Mouse (Mus musculus) right cerebral cortex, postnatal 25 days (tissue): Measurements from ENCODE around the gene Hdac4.

Source experiments
- DNase-seq: peaks from one replicate; pipeline ENCODE4 v3.0.0; 2022

The Hdac4 gene

DNA sequence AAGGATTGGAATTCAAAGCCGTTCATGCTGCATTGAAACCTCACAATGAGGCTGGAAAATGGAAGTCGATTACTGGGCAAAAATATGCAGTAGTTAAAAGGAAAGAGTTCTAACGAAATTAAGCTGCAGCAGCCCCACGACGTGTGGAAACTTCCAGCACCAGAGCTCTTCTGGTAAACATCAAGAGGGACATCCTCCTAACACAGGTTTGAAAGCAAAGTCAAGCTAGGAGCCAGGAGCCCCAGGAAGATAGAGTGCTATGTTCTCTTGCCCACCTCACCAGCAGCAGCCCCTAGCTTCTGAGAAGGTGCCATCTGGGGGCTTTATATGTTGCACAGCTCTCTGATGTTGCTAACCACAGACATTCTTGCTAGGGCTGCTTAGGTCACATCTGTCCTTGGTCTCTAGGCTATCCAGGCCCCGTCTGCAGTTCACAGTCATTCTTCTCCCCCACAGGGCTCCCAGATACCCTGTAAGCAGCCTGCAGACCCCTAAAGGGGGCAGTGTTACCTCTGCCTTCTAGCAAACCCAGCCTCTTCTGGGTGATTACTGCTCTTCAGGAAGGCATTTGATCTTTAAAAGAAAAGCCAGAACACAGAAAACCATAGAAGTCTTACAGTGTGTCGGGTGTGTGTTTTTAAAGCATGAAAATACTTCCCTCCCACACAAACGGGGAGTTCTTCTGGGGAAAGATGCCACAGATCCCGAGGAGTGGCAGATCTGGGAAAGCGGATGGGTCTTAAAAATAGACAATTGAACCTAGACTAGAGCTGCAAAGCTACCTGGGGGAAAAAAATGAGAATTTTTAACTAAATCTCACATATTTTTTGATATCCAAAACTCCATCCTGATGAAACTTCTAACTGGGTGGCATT, 17.2 kb downstream of the Hdac4 start:
- DNase-seq: peak; percentile 29

DNA sequence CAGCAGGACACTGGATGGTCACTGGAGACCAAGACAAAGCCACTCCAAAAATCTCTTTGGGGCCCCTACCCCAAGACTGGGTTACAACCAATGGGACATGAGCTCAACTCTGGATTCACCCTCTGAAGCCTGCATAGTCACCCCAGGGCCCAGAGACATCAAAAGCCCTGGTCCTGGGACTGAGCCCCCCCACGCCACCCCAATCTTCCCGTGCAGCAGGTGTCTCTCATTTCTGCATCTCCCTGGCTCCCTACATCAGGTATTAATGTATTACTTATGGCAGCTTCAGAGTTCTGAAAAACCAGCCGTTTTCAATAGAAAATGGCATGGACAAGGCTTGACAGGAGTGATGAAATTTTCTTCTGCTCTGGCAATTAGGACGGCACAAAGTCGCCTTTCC, 17.9 kb downstream of the Hdac4 start:
- DNase-seq: no peak

DNA sequence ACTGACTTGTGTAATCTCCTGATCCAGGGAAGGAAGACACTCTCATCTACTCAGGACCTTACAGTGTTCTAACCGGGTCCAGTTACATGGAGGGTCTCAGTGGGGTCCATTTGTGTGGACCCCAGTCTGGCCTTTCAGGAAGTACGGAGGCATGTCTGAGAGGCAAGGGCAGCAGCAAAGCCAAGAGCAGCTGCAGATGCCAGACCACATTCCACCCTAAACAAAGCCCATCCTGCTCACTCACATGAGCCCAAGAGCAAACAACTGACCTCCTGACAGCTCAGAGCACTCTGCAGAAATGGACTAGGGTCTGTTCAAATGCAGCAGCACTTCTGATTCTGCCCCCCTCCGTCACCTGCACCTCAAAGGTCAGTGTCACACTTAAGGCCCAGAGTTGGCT, 18.3 kb downstream of the Hdac4 start:
- no peak for DNase-seq

DNA sequence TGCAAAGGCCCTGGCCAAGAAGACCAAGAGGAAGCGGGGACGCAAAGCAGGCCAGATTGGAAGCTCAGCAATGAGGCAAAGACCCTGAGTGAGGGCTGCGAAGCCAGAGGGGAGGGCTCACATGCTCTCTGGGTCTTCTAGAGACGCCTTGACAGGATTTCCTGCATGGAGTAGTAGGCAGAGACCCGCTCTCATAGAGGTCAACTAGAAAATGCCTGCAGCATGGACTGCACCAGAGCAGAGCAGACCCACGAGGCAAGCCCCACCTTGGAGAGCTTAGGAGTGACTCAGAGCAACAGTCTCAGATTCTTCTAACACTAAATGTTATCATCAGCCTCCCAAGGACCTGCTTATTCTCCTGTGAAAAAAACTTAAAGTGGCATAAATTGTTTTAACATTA, 20.2 kb downstream of the Hdac4 start:
- no peak for DNase-seq

DNA sequence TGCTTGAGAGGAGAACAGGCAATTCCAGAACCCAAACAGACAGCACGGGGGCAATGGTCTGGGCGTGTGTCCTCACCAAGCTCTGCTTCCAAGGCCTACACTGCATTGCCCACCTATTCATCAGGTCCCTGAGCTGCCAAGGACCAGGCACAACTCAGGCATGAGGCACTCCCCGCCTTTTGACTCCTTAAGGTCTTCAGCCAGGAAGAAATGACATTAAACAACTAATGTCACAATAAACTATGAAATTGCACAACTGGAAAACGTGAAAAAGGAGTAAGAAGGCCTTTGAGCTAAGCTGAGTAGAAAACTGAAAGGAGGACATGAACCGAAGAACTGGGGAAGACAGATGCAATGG, 20.6 kb downstream of the Hdac4 start:
- DNase-seq: no peak

DNA sequence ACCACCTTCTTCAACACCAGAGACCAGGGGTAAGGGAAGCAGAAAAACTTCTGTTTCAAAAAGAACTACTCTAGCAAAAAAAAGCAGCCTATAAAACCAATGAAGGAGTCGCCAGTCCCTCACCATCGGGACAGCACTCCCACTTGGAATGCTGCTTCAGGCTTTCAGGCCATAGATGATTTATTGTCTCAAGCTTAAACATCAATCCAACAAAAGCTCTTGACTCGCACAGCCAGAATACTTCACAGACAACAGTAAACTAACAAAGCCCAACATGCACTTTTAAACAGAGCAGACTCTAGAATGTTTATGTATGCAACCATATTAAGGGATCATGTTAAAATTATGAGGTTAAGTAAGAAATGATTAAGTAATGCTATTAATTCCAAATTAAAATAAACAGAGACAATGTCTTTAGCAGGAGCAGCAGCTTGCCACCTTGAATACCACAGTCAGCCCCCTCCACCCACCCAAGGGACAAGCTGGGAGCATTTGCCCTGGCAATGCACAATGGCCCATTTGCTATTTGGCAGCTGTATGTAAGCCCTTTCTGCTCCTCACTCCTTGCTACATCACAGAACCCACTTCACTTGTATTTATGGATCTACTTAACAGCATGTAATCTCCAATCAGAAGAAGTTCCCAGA, 21.1 kb downstream of the Hdac4 start:
- DNase-seq: no peak

DNA sequence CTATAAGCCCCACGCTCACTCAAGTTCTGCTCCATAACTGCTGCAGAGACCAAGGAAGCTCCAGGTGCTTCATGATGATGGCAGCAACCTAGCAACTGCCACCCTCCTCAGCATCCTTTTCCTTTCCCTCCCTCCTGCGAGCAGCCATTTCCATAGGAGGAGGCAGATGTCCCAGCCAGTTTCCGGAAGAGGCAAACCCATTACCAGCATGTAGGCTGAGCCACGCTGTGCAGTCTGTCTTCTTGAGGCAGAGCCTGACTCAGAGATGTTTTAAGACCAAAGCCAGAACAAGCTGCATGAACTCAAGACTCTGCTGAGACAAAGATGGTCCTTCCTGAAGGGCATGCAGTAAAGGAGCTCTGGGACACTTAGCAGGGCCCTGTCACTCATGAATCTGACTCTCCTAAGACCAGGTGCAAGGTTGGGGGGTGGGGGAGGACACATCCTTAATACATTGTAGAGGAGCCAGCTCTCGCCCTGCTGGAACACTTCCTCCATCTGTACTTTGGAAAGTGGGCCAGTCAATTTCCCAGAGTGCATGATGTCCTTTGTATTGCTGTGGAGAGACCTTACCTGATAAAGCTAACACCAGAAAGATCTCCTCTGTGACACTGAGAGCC, 24.8 kb downstream of the Hdac4 start:
- DNase-seq: peak; percentile 65

DNA sequence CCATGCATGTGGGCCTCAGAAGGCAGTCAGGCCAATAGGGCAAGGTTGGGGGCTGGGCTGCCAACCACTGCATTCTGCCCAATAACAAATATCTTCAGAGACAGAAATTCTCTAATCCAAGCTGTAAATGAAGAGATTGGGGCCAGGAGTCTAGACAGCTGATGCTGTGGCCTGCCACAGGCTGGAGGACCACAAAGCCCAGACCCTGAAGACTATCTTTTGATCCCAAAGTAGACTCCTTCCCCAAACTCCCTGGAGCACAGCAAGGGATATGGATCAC, 25.8 kb downstream of the Hdac4 start:
- no peak for DNase-seq

DNA sequence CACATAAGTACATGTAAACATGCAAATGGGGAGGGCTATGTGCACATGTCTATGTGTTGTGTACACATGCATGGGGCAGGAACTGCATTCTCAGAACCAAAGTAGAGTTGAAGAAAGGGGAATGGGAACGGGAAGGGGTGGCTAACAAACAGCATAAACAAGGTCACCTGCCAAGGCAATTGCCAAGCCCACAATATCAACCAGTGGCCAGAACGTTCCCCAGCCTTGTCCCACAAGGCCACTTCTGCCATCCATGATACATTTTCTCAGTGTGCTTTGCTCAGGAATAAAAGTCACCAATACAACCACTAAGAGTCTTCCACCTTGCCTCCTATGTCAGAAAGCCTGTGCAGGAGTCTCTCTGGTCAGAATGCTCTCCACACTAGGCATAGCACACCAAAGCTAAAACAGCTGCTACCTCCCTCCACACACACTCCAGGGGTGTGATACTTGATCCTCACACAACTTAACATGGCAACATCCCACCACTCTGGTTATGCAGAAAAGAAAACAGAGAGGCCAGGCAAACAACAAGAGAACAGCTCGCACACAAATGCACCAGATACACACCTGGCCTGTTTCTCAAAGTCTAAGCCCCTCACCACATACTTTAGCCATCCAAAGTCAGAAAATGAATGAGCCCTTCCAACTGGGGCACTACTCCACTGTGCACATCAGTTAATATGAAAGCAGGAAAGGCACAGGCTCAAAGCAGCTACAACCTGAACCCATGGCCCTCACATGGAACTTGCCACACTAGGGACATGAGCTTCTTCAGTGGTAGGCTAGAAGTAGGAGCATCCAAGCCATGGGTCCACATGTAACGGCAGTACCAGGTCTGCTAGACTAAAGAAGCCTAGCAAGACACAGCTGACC, 26.4 kb downstream of the Hdac4 start:
- no peak for DNase-seq

DNA sequence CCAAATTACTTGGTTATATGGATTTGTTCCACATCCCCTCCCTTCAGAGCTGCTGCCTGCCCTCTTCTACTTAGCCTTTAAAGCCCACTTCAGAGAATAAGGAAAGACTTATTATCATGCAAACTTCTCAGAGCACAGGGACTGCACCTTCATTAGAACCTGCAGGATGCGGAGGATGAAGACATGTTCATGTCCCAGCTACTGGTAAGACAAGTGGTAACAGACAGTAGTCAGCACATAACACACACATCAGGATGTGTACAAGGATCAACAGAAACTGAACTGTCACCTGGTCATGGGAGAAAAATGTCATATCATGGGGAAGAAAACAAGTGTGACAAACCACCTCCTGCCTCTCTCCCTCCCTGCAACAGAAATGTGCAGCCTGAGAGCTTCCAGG, 31.6 kb downstream of the Hdac4 start:
- DNase-seq: no peak

DNA sequence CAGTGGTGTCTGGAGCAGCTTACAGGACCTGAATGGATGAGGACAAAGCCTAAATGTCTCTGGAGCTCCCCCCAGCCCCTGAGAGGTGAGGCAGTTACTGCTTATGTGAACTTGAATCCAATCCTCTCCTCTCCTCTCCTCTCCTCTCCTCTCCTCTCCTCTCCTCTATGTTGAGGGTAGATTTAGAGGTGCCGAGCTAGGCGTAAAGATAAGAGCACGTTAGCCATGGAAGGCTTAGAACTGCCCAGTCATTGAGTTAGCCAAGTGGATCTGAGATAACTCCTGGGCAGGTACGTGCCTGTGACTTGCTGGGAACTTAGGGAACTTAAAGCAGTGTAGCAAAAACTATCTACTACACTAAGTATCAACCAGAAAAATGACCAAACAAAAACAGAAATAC, 35.7 kb downstream of the Hdac4 start:
- no peak for DNase-seq

DNA sequence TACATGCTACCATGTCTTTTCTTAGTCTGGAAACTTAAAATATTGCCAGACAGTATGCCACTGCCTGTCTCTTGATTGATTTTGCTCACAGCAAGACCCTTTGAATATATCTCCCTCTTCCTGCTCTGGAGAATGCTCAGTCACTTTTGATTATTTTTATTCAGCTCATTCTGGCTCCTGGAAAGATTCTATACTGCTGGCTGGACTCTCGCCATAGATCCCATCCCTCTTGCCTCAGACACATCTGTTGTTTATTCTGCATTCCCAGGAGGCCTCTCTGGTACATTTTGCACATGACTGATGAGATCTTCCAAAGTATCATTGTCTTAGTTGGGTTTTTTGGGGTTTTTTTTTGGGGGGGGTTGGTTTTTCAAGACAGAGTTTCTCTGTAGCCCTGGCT, 45.3 kb downstream of the Hdac4 start:
- peak; percentile 44 for DNase-seq

DNA sequence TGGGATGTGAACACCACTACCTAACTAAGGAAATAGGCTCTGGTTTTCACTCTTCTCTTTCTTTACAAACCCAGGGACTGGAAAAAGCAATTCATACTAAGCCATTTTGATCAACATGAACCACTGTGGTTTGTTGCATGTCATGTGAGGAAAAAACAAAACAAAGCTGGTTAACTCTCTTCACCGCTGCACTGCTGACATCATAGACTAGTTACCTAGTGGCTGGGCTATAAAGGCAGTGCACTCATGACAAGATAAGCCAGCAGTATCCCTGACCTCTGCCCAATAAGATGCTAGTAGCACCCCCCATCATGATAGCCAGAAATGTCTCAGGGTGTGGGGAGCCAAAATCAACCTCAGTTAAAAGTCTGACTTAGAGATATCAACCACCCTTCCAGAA, 47.0 kb downstream of the Hdac4 start:
- DNase-seq: no peak

DNA sequence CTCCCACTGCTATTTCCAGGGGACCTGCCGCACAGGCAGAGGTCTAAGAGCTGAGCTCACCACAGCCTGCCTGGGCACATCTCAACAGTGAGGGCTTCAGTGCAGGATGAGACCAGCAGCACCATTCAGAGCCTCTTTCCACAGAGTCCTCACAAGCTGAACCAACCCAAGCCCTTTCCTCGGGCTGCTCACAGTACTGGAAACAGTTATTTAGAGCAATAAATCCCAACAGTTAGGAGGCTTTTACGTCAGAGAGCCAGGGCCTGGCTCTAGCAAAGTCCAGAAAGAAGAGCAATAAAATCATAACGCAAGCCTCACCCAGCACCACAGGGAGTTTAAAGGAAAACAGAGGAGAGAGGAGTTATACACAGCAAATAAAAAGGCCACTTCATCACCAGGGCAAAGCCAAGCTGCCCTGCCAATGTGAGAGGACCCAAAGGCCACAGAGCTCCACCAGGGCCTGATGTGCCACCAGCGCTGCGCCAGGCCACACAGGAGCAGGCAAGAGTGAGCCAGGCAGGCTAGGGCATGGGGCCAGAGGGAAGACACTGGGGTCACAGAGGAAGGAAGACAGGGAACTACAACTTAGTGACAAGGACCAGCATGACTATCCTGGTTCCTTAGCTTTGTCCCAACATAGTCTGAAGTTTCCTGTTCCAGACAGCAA, 50.5 kb downstream of the Hdac4 start:
- DNase-seq: no peak

DNA sequence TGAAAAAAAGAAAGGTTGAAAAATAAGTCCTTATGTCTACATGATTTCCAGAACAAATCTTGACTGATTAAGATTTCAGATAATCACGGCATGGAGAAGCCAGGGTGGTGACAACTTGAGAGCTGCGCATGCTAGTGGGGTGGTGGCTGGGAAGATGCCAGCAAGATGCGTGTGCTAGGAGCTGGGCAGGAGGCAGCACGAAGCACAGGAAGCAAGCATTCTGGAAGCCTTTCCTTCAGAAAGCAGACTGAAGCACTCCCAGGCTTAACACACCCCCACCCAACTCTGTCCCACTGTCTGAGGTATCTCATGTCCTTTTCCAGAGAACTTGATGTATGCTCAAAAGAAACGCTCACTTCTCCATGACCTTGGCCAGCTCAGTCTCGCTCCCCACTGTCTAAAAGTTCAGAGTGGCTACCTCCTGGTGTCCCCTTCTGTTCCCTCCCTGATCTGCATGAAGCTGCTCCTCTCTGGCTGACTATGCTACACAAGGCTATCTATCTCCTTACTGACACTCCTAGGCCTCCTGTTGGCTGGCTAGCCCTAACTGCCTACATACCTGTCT, 52.1 kb downstream of the Hdac4 start:
- DNase-seq: peak; percentile 34

DNA sequence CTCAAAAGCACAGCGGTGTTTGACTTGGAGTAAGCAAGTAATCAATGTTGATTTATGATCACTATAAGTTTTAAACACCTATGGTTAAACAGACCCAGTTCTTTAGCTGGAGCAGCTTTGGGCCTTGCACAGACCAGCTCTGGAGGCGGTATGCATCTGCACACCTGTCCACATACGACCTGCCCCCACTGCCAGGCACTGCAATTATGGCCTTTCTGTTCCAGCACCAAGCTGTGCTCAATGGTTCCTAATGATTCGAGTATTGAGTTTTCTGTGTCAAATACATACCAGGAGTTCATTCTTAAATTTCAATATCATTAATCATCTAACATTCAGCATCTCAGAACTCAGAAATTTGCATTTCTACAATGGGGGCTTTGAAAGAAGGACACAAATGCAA, 52.7 kb downstream of the Hdac4 start:
- DNase-seq: no peak

DNA sequence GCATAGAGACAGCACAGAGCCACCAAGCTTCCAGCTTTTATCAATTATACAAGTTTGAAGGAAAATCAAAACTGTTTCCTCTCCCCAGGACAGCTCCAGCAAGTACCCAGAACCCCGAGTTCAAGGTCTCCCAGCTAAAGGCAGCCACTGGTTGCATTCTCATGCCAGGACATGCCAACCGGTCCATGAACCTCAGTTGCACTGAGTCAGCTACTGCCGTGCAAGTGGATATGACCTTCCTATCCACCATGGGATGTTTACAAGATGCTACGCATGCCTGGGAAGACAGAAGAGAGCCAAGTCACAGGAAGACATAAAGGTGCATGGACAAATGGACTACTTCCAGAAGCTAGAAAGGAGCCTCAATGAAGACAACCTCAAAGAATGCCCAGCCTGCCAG, 56.5 kb downstream of the Hdac4 start:
- no peak for DNase-seq

DNA sequence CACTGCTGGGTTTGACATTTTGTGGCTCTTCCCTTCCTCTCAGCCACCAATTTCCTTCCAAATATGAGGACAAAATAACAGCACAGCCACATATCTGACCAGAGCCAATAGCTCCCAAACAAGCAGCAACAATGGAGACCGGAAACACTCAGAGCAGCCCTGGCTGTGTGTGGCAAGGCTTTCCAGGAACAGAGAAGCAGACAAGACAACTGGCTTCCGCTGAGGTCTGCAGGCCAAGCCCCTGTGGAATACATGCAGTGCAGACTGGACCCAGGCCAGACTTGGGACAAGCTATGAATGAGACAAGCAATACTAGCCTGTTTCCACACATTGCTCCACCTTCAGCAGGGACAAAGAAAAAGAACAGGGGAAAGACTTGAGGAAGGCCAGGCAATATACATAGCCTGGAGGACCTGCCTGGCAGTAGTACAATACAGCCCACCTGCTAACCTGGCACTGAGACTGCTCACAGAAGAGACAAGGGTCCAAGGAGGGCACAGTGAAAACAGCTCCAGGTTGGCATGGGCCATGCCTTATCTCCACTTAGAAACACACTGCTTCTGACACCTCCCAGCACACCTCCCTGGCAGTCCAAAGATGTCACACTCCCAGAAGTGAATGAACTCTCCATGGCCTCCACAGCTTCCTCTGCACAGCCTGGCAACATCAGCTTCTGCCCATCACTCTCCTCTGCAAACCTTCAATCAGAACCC, 58.2 kb downstream of the Hdac4 start:
- no peak for DNase-seq

DNA sequence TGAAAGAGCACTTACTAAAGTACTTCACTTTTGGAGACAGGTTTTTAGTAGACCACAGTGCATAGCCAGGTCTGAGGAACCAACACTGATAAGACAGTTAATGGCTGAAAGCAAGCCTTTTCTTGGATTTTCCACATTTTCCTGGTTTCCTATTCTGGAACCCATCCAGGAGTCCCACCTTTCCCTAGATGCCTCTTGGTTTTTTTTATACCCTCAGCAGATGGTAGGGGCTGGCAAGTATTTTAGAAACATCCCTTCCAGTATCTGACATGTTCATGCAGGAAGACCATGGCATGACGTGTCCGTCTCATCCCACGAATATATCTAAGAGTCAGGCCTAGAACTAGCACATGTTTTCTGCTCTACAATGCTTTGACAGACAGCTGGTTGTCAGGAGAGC, 59.1 kb downstream of the Hdac4 start:
- no peak for DNase-seq

DNA sequence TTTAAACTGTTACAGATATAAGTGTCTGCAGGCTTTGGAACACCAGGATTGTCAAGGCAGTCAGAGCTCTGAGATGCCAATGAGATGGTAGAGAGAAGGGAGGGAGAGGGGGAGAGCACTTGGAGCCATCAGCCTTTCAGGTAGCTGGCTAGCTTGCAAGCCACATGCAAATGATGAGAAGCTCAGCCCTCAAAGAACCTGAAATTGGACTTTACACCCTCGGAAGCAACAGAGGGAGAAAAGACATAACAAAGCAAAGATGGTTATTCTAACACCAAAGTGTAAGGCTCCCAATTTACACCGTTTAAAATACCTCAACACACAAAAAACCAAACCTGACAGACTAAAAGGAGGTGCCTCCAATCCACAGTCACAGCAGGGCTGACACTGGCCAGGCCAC, 63.3 kb downstream of the Hdac4 start:
- DNase-seq: no peak

DNA sequence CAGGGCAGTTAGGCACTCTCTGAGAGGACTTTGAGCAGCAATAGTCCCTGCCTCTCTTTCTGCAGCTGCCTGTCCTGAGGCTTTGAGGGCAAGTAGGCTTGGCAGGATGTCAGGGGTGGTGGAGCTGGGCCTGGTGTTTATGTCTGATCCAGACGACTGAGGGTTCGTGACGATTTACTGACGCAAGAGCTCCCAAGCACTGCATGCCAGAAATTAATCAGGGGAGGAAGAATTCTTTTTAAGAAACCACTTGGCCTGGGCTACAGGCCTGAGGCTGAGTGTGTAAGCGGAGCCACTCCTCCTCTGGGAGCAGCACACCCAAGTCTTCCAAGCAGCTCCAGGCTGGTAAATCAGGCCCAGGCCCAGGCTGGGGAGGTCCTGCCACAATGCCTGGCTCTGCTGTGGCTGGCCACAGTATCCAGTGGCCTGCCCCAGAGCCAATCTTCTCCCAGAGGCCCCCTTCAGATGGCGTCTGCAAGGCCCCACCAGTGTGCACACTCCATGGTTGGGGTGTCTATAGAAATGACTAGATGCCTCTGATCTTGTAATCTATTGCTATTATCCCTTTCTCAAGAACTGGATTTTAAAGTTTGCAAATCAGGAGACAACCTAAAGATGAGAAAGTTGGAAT, 64.9 kb downstream of the Hdac4 start:
- DNase-seq: peak; percentile 30
